Mouse (Mus musculus) liver, embryonic 14.5 days (tissue): ENCODE results near the gene Efnb2.

Experiments used
- CTCF ChIP-seq: IDR thresholded peaks from 2 replicates; pipeline ENCODE4 v1.5.1; 2016; ENCODE audit warnings: antibody characterized with exemption, low read depth, control low read depth
- EP300 ChIP-seq: IDR thresholded peaks from 2 replicates; pipeline ENCODE4 v1.6.1; 2016; ENCODE audit warnings: antibody characterized with exemption, low read depth

DNA sequence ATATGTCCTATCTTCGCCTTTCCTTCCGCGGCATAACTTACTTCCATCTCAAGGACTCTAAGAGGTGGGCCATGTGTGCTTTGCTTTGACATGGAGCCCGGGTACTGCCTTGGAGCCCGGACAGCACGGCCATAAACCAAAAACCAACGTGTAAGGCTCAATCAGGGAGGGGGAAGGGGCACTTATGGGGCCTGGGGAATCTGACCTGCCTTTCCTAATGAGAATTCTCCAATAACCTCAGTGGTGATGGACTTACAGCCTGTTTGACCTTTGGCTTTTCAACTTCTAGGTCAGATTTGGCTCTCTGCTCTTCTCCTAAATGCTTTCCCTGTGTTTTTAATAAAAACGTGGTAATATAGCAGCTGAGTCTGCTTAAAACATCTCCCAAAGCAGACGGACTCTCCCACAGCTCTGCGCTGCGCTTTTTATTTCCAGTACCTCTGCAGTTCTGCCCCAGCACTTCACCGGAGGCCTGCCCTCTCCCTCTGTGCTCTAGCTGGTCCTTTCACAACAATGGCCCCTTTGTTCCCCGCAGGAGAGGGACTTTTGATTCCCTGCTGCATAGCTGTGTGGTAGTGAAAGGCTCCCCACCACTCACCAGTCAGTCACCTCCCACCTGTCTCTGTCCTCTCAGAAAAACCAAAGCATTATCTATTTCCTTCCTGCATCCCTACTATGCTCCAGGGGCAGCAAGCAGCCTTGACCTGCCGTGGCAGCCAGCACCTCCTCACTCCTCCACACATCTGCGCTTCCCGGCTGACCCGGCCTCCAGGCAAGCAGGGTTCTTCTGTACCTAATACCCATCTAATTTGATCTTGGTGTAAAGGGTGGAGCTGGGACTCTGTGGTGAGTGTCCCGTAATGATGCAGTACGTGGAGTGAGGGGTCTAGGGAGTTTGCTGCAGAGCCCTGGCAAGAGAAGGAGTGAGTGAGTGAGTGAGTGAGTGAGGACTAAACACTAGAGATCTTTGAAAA, 41.5 kb downstream of the Efnb2 start:
- no peak for TF ChIP-seq CTCF
- no peak for TF ChIP-seq EP300
